Mouse (Mus musculus) brain, embryonic 14.5 days (tissue): Measurements from ENCODE around the gene Gm14124.

Experiments used
- CTCF ChIP-seq: fragments of 200-500 bp; IDR thresholded peaks from 2 replicates; pipeline ENCODE4 v1.5.1; 2012; ENCODE audit warnings: inconsistent platforms, mild to moderate bottlenecking, moderate library complexity, borderline replicate concordance; ENCODE audit not compliant: insufficient read depth, insufficient read length; ENCODE audit errors: extremely low read depth
- POLR2A ChIP-seq: fragments of 200-500 bp; IDR thresholded peaks from 2 replicates; pipeline ENCODE4 v1.6.1; 2012; ENCODE audit warnings: mild to moderate bottlenecking, inconsistent platforms, borderline replicate concordance; ENCODE audit not compliant: poor library complexity, insufficient read depth, insufficient read length, severe bottlenecking; ENCODE audit errors: extremely low read depth

DNA sequence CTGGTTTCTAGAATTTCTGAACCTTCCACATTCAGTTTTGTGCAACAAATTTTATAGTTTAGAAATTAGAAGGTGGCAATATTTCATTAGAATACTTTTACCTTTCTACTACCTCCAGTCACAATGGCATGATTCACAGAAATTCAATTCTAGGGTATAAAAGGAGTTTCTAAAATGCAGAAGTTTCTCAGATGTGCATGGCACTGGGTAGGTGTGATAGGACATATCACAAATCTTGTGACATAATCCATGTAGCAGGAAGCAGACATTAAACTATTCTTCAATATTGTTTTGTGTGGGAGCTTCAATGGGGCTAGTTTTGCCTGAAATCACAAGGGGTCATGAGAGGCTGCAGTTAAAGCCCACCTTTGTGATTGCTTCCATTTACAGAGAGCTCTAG, 58.8 kb downstream of the Gm14124 start:
- TF ChIP-seq CTCF (no peak), POLR2A (no peak)
